Mouse (Mus musculus) embryonic facial prominence, embryonic 13.5 days (tissue): Measurements from ENCODE around the gene Nsun2. TPM values are rescaled to one million over a fixed set of nuclear protein-coding genes. Genes with fewer than 3 reads are reported as not detected.

Source experiments
- ATAC-seq: fragments of 200-750 bp; cut with Nextera tagmentation; 2 replicates; pipeline ENCODE4 v1.8.0; 2017; ENCODE audit warnings: low read depth; ENCODE audit not compliant: insufficient number of reproducible peaks, insufficient read depth, low FRiP score, low TSS enrichment
- H3K27ac ChIP-seq: fragments of 300-500 bp; sonication (generic); 2 replicates; pipeline ENCODE4 v1.5.1; 2015; ENCODE audit warnings: moderate library complexity, mild to moderate bottlenecking, inconsistent platforms
- H3K27me3 ChIP-seq: fragments of 300-500 bp; sonication (generic); 2 replicates; pipeline ENCODE4 v1.6.1; 2015; ENCODE audit warnings: mild to moderate bottlenecking, inconsistent platforms
- H3K36me3 ChIP-seq: fragments of 300-500 bp; sonication (generic); 2 replicates; pipeline ENCODE4 v1.6.1; 2015; ENCODE audit warnings: mild to moderate bottlenecking, inconsistent platforms
- H3K4me1 ChIP-seq: fragments of 300-500 bp; sonication (generic); 2 replicates; pipeline ENCODE4 v1.6.1; 2015; ENCODE audit warnings: inconsistent platforms
- H3K4me2 ChIP-seq: fragments of 300-500 bp; sonication (generic); 2 replicates; pipeline ENCODE4 v1.6.1; 2015; ENCODE audit warnings: moderate library complexity, mild to moderate bottlenecking, inconsistent platforms
- H3K4me3 ChIP-seq: fragments of 300-500 bp; sonication (generic); 2 replicates; pipeline ENCODE4 v1.5.1; 2015; ENCODE audit warnings: mild to moderate bottlenecking, inconsistent platforms
- H3K9ac ChIP-seq: fragments of 300-500 bp; sonication (generic); 2 replicates; pipeline ENCODE4 v1.6.1; 2015; ENCODE audit warnings: mild to moderate bottlenecking, inconsistent platforms
- H3K9me3 ChIP-seq: fragments of 300-500 bp; sonication (generic); 2 replicates; pipeline ENCODE4 v1.6.1; 2016; ENCODE audit warnings: inconsistent platforms
- WGBS: fragments of 180-500 bp; shearing (Covaris S2); methylation state at CpG from one replicate; pipeline ENCODE4 v1.1.7; 2015; ENCODE audit warnings: mixed read lengths; 5-methylcytosine and 5-hydroxymethylcytosine counted together
- polyA plus RNA-seq: library from polyadenylated mRNA; unstranded; fragments of >200 nt; fragmentation: Nextera tagmentation; extraction: Ambion mirVana; gene quantifications from 2 replicates; pipeline ENCODE4 v1.2.1, GENCODE M21; 2015

The Nsun2 gene
- polyA plus RNA-seq, 1 experiment from 2014 or later, result 121 TPM

DNA sequence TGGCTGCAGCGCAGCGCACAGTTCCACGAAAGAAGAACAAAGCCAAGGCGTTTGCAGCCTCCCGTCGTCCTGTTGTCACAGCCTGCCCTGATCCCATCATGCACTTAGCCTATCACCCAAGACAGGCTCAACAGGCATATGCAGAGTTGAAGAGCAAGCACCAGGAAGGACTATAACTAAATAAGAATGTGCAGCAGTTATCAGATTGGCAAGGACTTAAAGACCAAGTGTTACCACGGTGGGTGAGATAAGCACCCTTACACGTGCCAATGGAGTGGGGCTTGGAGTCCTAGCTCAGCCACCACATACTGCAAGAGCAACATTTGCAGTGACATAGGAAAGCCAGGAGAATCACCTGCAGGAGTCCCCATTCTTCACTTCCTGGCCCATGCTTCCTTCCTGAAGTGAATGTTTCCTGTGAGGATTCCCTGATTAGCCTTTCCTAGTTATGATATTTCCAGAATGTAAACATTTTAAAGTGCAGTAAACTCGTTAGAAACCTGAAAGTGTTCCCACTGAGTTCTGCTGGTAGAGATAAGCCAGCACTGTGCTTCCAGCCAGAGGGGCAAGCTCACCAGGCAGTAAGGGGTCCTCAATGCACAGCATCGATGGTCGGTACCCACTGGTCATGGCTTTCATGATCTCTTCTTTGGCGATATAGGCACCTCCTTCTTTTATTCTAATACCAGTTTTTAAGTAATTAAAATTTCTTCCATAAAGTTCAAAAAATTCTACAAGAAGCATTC lies 27.0 kb upstream of the Nsun2 start:
- Histone ChIP-seq H3K27me3 (no peaks in the 10 kb centered on the region), H3K9me3 (no peaks in the 10 kb centered on the region), H3K4me1 (0 out of 2 replicates have a peak, but pooled peaks cover 4% of the 10 kb centered on the region), H3K4me2 (no peak overlapping the region), H3K9ac (no peak overlapping the region), H3K4me3 (no peak overlapping the region), H3K36me3 (peaks cover 88% of the 10 kb centered on the region), H3K27ac (no peak overlapping the region)
- ATAC-seq, result no peak
- WGBS, result 87% methylated on average over 12 of the region's 12 CpGs

DNA sequence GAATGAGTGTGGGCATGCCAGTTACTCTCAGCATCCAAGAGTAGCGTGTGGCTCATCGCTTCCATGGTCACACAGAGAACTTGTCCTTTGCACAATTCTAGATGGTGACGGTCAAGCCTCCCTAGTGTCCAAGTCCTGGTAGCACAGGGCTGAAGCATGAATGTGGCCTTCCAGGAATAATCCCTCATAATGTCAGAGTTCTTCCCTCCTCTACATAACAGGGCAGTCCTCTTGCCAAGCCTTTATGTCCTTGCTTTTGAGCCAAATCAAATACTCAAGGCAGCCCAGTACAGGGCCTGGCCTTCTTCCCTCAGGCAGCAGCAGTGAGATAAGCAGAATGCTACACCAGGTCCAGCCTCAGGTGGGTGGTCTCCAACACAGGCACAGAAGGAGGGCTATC lies 25.9 kb upstream of the Nsun2 start:
- Histone ChIP-seq H3K27me3 (no peaks in the 10 kb centered on the region), H3K9ac (no peak overlapping the region), H3K4me1 (0 out of 2 replicates have a peak, but pooled peaks cover 4% of the 10 kb centered on the region), H3K27ac (no peak overlapping the region), H3K4me3 (no peak overlapping the region), H3K4me2 (no peak overlapping the region), H3K36me3 (peaks cover 88% of the 10 kb centered on the region), H3K9me3 (no peaks in the 10 kb centered on the region)
- ATAC-seq, result no peak
- 97% methylated on average over 3 of the region's 3 CpGs for WGBS

DNA sequence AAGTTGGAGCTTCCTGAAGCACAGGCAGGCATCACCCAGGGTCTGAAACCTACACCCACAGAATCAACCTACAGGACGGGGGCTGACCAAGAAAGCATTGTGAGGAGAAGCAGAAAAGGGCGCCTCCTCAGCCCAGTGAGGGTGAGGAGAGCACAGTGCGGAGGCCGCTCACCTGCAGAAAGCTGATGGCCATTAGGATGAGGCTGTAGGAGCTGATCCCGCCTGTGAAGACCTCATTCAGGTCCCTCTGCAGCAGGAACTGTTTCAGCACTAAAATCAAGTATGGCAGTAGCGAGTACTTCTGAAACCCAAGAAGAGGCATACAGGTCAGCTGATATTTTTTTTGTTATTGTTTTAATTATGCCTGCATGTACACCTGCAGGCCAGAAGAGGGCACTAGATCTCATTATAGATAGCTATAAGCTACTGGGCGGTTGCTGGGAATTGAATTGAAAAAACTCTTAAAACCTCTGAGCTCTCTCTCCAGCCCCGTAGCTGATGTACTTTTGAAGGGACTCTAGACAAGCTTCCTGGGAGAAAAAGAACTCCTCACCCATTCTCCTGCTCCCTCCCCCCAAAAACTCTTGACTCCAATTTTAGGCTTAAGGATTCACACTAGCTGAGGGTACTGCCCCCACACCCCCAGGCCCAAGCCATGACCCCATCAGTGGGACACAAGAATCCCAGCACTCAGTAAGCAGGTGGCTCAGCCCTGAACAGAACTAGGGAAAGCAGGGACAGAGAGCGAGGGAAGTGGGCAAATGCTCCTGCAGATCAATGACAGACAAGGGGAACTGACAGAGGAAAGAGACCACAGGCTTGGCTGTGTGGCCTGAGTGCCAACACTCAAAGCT lies 23.9 kb upstream of the Nsun2 start:
- Histone ChIP-seq H3K27ac (no peak overlapping the region), H3K4me3 (no peak overlapping the region), H3K4me2 (no peak overlapping the region), H3K27me3 (no peaks in the 10 kb centered on the region), H3K9ac (no peak overlapping the region), H3K36me3 (peaks cover 78% of the 10 kb centered on the region), H3K9me3 (no peaks in the 10 kb centered on the region), H3K4me1 (0 out of 2 replicates have a peak, but pooled peaks cover 4% of the 10 kb centered on the region)
- ATAC-seq, result peak; percentile 59; the same call in 1 of the 2 replicates
- WGBS, result 54% methylated on average over 9 of the region's 9 CpGs

DNA sequence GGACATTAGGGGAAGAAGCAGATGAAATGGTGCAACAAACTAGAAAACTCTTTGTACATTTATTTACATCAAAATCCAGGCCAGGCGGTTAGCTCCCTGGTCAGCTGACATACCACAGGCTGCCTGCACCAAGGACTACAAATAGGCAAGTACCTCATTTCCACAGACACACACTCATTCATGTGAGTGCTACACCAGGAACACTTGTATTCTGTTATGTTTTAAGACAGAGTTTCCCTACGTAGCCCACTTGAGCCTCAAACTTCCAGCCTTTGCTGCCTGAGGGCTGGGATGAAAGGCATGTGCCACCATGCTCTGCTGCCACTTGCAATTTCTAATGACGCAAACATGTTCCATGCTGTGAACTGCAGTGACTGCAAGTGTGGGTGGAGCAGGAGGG lies 18.5 kb upstream of the Nsun2 start:
- ATAC-seq, result no peak
- H3K27ac ChIP-seq, result no peak overlapping the region
- peaks cover 8% of the 10 kb centered on the region for H3K4me1 ChIP-seq
- WGBS, result 69% methylated on average over 3 of the region's 3 CpGs
- H3K27me3 ChIP-seq, result no peaks in the 10 kb centered on the region
- no peak overlapping the region for H3K9ac ChIP-seq
- H3K4me3 ChIP-seq, result no peak overlapping the region
- peaks cover 41% of the 10 kb centered on the region for H3K36me3 ChIP-seq
- H3K9me3 ChIP-seq, result no peaks in the 10 kb centered on the region
- no peak overlapping the region for H3K4me2 ChIP-seq

DNA sequence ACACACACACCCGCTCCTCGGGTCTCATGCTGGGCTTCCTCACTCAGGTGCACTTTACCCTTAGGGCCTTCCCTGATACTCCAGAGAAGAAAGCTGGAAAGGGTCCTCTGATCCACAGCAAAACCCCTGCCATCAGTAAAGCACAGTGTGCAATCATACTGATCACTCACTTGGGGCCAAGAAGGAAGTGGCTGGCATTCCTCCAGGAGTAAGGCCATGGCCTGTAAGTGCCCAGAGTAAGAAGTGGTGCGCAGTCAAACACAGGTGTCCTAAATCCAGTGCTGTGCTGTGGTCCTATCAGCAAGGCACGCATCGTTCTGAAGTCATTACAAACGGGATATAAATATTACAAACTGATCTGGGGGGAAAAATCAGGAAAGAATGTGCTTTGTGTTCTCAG lies 16.1 kb upstream of the Nsun2 start:
- Histone ChIP-seq H3K4me1 (peaks cover 21% of the 10 kb centered on the region), H3K4me3 (no peak overlapping the region), H3K9ac (no peak overlapping the region), H3K9me3 (no peaks in the 10 kb centered on the region), H3K27ac (no peak overlapping the region), H3K36me3 (peaks cover 22% of the 10 kb centered on the region), H3K27me3 (no peaks in the 10 kb centered on the region), H3K4me2 (no peak overlapping the region)
- ATAC-seq, result no peak
- 84% methylated on average over 6 of the region's 6 CpGs for WGBS

DNA sequence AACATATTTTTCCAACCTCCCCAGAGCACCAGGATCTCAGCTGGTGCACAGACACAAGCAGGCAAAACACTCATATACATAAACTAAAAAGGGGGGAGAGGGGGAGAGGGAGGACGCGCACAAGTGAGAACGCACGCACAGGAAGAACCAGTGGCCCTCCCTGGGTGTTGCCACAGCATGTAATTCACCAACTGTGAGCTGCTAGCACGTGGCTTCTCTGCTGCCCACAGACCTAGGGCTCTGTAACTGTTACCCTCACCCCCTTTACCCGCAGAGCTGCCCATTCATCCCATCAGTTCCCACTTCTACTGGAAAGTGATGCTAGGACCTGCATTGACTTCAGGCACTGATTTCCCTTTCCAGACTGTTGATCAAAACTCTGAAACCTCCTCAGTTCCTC lies 14.4 kb upstream of the Nsun2 start:
- H3K9ac ChIP-seq, result no peak overlapping the region
- WGBS, result 88% methylated on average over 6 of the region's 6 CpGs

DNA sequence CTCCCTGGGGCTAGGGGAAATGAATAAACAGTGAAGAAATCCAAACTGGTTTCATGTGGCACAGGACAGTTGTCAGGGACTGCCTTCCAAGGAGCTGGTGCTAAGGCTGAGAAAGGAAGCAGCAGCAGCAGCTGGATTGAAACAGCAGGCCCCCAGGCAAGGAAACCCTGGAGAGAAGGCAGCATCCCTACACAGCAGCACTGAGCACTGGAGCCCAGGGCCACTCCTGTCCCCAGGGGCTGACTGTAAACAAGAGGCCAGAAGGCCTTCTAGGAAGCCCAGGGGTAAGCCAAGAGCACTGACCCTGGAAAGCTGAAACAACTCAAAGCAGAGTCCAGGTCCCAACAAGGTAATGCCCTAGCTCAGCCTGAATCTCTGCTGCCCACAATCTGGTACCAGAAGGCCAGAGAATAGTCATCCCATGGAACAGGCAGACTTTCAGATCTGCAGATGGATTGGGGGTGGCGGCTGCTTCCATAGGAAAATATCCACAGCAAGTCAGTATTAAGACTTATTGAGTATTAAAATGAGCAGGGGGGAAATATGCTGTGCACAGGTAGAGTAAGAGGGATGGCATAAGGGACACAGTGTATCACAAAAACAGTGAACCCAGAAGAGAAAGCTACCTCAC lies 11.3 kb upstream of the Nsun2 start:
- Histone ChIP-seq H3K4me2 (no peak overlapping the region), H3K4me3 (no peak overlapping the region), H3K9me3 (no peaks in the 10 kb centered on the region), H3K36me3 (no peaks in the 10 kb centered on the region), H3K9ac (0 out of 2 replicates have a peak overlapping the region, but pooled peaks have one; percentile 21), H3K27me3 (no peaks in the 10 kb centered on the region), H3K4me1 (peaks cover 58% of the 10 kb centered on the region), H3K27ac (no peak overlapping the region)
- 96% methylated on average over 1 of the region's 1 CpGs for WGBS
- no peak for ATAC-seq

More for the DNA sequence above, 14.4 kb upstream of the Nsun2 start:
- Histone ChIP-seq H3K27me3 (no peaks in the 10 kb centered on the region), H3K4me1 (peaks cover 34% of the 10 kb centered on the region), H3K36me3 (peaks cover 9% of the 10 kb centered on the region; the same call in 1 of the 2 replicates), H3K4me2 (no peak overlapping the region), H3K27ac (no peak overlapping the region), H3K4me3 (no peak overlapping the region), H3K9me3 (no peaks in the 10 kb centered on the region)
- no peak for ATAC-seq

DNA sequence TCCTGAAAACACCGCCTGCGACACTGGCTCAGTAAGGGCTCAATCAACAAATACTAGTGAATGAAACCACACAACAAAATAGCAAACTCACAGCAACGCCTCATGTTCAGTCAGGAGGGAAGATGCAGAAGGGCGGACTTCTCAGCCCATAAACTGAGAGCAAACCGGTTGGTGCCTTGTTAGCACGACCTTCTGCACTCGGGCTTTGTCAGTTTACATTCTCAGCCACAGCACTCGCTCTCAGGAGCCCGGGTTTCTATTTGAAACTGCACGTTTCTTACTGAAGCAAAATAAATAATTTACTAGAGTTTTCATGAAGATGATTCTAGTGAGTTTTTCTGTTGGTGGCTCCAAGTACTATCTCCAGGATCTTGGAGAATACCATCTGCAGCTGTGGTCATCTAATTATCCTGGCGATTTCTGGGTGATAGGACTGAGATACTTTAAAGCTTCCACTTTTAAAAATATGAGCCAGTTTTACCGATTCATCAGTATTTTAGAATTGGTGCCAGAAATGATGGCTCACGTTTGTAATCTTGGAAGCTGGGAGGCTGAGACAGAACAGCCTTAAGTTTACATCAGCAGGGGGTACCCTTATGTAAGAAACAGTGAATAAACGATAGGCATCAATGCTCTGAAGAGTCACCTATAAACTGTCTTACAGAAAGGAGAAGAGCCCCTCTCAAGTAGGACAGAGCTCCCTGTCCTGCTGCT lies 9.9 kb upstream of the Nsun2 start:
- Histone ChIP-seq H3K9me3 (no peaks in the 10 kb centered on the region), H3K4me1 (peaks cover 66% of the 10 kb centered on the region), H3K4me3 (no peak overlapping the region), H3K36me3 (peaks cover 3% of the 10 kb centered on the region; the same call in 1 of the 2 replicates), H3K27me3 (no peaks in the 10 kb centered on the region), H3K27ac (no peak overlapping the region), H3K4me2 (no peak overlapping the region), H3K9ac (no peak overlapping the region)
- ATAC-seq, result no peak
- 70% methylated on average over 14 of the region's 14 CpGs for WGBS

DNA sequence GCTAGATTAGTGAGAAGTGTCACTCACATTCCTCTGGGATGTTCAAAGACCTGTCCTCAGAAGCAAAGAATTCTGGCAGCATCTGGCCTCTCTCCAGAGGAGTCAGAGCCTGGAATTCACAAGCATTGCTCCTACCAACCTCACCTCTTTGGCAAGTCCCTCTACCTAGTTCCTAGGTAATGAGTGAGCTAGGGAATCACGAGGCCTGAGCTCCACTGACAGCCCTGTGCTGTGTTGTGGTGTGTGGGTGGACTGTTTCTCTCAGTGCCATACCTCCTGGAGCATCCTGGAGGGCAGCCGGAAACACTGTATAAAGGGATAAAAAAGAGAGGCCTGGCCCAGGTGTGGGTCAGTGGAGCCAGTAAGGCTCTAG lies 9.4 kb upstream of the Nsun2 start:
- Histone ChIP-seq H3K9me3 (no peaks in the 10 kb centered on the region), H3K4me3 (no peak overlapping the region), H3K4me1 (peaks cover 70% of the 10 kb centered on the region), H3K27ac (no peak overlapping the region), H3K9ac (no peak overlapping the region), H3K27me3 (no peaks in the 10 kb centered on the region), H3K36me3 (peaks cover 4% of the 10 kb centered on the region; the same call in 1 of the 2 replicates), H3K4me2 (no peak overlapping the region)
- ATAC-seq, result no peak
- WGBS, result 73% methylated on average over 2 of the region's 2 CpGs

DNA sequence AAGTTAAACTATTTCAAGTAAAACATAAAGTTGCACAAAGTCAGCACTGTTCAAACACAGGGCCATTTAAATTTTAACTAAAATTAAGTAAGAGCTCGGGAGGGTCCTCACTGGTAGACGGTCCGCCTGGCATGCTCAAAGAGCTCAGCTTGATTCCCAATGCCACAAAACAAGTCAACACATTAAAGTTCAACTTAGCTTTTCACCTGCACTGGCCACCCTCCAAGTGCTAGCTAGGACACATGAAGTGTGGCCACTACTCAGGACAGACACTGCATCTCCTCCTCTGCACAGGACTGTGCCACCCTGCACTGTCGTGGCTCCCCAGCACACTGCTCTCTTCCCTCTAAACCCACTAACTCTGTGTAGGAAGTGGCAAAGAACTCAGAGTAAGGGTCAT lies 7.7 kb upstream of the Nsun2 start:
- Histone ChIP-seq H3K27me3 (no peaks in the 10 kb centered on the region), H3K4me1 (peaks cover 81% of the 10 kb centered on the region), H3K4me3 (no peak overlapping the region), H3K9ac (no peak overlapping the region), H3K27ac (no peak overlapping the region), H3K4me2 (no peak overlapping the region), H3K36me3 (peaks cover 20% of the 10 kb centered on the region), H3K9me3 (no peaks in the 10 kb centered on the region)
- ATAC-seq, result no peak
- 74% methylated on average over 4 of the region's 4 CpGs for WGBS

DNA sequence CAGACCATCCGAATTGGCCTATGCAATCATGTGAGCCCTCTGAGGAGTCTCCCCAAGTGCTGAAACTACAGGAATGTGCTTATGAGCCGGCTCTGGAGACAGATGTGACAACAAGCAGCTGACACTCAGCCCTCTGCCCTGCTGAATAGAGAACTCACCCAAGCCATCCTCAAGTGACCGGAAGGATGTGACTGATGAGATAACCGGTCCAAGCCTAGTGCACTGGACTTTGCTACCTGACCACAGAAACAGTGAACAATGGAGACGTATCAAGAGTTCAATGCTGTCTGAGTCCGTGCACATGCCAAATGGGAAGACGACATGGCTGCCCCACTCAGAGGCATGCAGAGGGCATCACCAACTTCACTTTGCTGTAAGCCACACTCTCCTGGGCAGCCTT lies 5.0 kb upstream of the Nsun2 start:
- Histone ChIP-seq H3K9ac (no peak overlapping the region), H3K36me3 (peaks cover 20% of the 10 kb centered on the region), H3K4me3 (no peak overlapping the region), H3K9me3 (no peaks in the 10 kb centered on the region), H3K4me2 (no peak overlapping the region), H3K27ac (no peak overlapping the region), H3K4me1 (peaks cover 81% of the 10 kb centered on the region), H3K27me3 (no peaks in the 10 kb centered on the region)
- 85% methylated on average over 7 of the region's 7 CpGs for WGBS
- no peak for ATAC-seq
